Mouse (Mus musculus): ENCODE data around the gene Gm3512.
"Not testable (repeated sequence)": the region's sequence is repeated elsewhere in the genome, so short reads cannot be mapped to it uniquely, and the experiment has no call there.

- TF ChIP-seq GATA1 (IDR thresholded peaks at IDR 0.05; ENCODE audit: borderline replicate concordance, low read length); FLI1 (IDR thresholded peaks at IDR 0.05; ENCODE audit: low read length): not testable (repeated sequence)
Measured at GRCm38 (mm10) chr14:7200070-7200469, 25.7 kb upstream of the Gm3512 start.
